In genomic region chr2:64885696-64886095, GRCm38 (mm10) we compare ENCODE assay signal across 10 mouse cellular contexts.
DNase-seq lines count a peak whose midpoint lies in the region; TF ChIP-seq lines count a peak whose summit lies in the region.
"Had no signal": no experiment of that assay in that cellular context is flagged by ENCODE, and none has a peak within 500 bp of the region (broad histone marks: within the 10 kb centered on the region; RNA-seq: fewer than 3 reads in every experiment).

No protein-coding gene starts in this region.

- peak; percentile 5 for DNase-seq in gastrocnemius, postnatal 10 days
- no peak for DNase-seq in gastrocnemius, adult 8-10 months (ENCODE audit: low spot score in 2 of 2)
- no peak for DNase-seq in layer of hippocampus, adult 2 months (ENCODE audit: low spot score in 2 of 2)
- no peak for DNase-seq in layer of hippocampus, postnatal 14 days (ENCODE audit: low spot score in 2 of 2)
- peak; percentile 35 for DNase-seq in MN1 (ENCODE audit: low spot score)
- peak; percentile 43 to 63 for DNase-seq in adrenal gland, postnatal 36 days
- DNase-seq in thymus, postnatal 25 days = no peak
- no peak for DNase-seq in urinary bladder, postnatal 10 days (ENCODE audit: low spot score)
- DNase-seq: liver, embryonic 13.5 days had no signal

- H3K4me3 ChIP-seq in layer of hippocampus, adult 2 months = no peak overlapping the region
- H3K4me3 ChIP-seq: liver, embryonic 13.5 days; megakaryocyte, embryonic 14.5 days had no signal

- TF ChIP-seq CTCF in layer of hippocampus, adult 2 months (conservative IDR thresholded peaks at IDR 0.05) = no peak

- 0 out of 2 replicates have a peak overlapping the region, but pooled peaks have one; percentile 76 for H3K27ac ChIP-seq in layer of hippocampus, adult 2 months
- H3K27ac ChIP-seq: liver, embryonic 13.5 days had no signal

Comparison
In these comparisons a context has a peak if more than half of its experiments do, and no peak if none do; other contexts are left out.
1. DNase-seq: peak in gastrocnemius, postnatal 10 days (single experiment), MN1 (single experiment) and adrenal gland, postnatal 36 days (2 of 2); none in gastrocnemius, adult 8-10 months (0 of 2), layer of hippocampus, adult 2 months (0 of 2), layer of hippocampus, postnatal 14 days (0 of 2), thymus, postnatal 25 days (single experiment) and urinary bladder, postnatal 10 days (single experiment).